Mouse (Mus musculus): ENCODE measurements around the gene Gxylt1. TPM values are rescaled to one million over a fixed set of nuclear protein-coding genes. Genes with fewer than 3 reads are reported as not detected.
"Not testable (repeated sequence)": the region's sequence is repeated elsewhere in the genome, so short reads cannot be mapped to it uniquely, and the experiment has no call there.

Gxylt1 gene
- 14.3 and 17.2 TPM in 2 replicates for polyA plus RNA-seq (2016; fragmentation: Nextera tagmentation; extraction: Ambion mirVana)

GRCm38 (mm10) chr15:93274679-93275583, at the start of gene Gxylt1:
TSS of gene Gxylt1 (minus strand) at chr15:93275179.
- Histone ChIP-seq H3K27ac (peak within 1 kb of the TSS; percentile 93), H3K27me3 (ENCODE audit: insufficient read depth, poor library complexity, severe bottlenecking) (no peaks in the 10 kb centered on the region), H3K36me3 (peaks cover 10% of the 10 kb centered on the region; the same call in 1 of the 2 replicates), H3K9me3 (no peaks in the 10 kb centered on the region), H3K4me1 (peaks cover 31% of the 10 kb centered on the region), H3K4me3 (peak within 1 kb of the TSS; percentile 86)
- peak; percentile 100 for DNase-seq (ENCODE audit: low spot score)
- WGBS, result under 1% methylated on average over 90 of the region's 93 CpGs

- H3K4me3 ChIP-seq, result no peak overlapping the region
- no peak for DNase-seq (ENCODE audit: low spot score)
- peaks cover 20% of the 10 kb centered on the region; the same call in 1 of the 2 replicates for H3K4me1 ChIP-seq
- H3K36me3 ChIP-seq, result no peaks in the 10 kb centered on the region
- H3K9me3 ChIP-seq, result no peaks in the 10 kb centered on the region
- no peaks in the 10 kb centered on the region for H3K27me3 ChIP-seq (ENCODE audit: insufficient read depth, poor library complexity, severe bottlenecking)
- 54% methylated on average over 1 of the region's 1 CpGs for WGBS
- H3K27ac ChIP-seq, result no peak overlapping the region
Measured at GRCm38 (mm10) chr15:93318781-93319180, 43.8 kb upstream of the Gxylt1 start.

- not testable (repeated sequence) for DNase-seq (ENCODE audit: low spot score); H3K4me3 ChIP-seq; H3K27me3 ChIP-seq (ENCODE audit: insufficient read depth, poor library complexity, severe bottlenecking); H3K4me1 ChIP-seq; H3K9me3 ChIP-seq; H3K27ac ChIP-seq; H3K36me3 ChIP-seq
- 97% methylated on average over 4 of the region's 4 CpGs for WGBS
Measured at GRCm38 (mm10) chr15:93310304-93310703, 35.3 kb upstream of the Gxylt1 start.

GRCm38 (mm10) chr15:93298197-93298596, 23.2 kb upstream of the Gxylt1 start:
- Histone ChIP-seq H3K27me3 (ENCODE audit: insufficient read depth, poor library complexity, severe bottlenecking) (no peaks in the 10 kb centered on the region), H3K27ac (no peak overlapping the region), H3K4me1 (peaks cover 14% of the 10 kb centered on the region), H3K9me3 (no peaks in the 10 kb centered on the region), H3K4me3 (no peak overlapping the region), H3K36me3 (0 out of 2 replicates have a peak, but pooled peaks cover 6% of the 10 kb centered on the region)
- 89% methylated on average over 2 of the region's 2 CpGs for WGBS
- DNase-seq (ENCODE audit: low spot score), result no peak

- H3K36me3 ChIP-seq, result peaks cover 6% of the 10 kb centered on the region
- WGBS, result 86% methylated on average over 11 of the region's 11 CpGs
Measured at GRCm38 (mm10) chr15:93294483-93294882, 19.5 kb upstream of the Gxylt1 start.

GRCm38 (mm10) chr15:93288321-93288720, 13.3 kb upstream of the Gxylt1 start:
- H3K27ac ChIP-seq, result no peak overlapping the region
- no peak overlapping the region for H3K4me3 ChIP-seq
- WGBS, result 96% methylated on average over 4 of the region's 4 CpGs
- DNase-seq (ENCODE audit: low spot score), result no peak
- peaks cover 32% of the 10 kb centered on the region for H3K36me3 ChIP-seq
- no peaks in the 10 kb centered on the region for H3K9me3 ChIP-seq
- no peaks in the 10 kb centered on the region for H3K4me1 ChIP-seq
- no peaks in the 10 kb centered on the region for H3K27me3 ChIP-seq (ENCODE audit: insufficient read depth, poor library complexity, severe bottlenecking)

More at GRCm38 (mm10) chr15:93294483-93294882, 19.5 kb upstream of the Gxylt1 start:
- H3K27me3 ChIP-seq (ENCODE audit: insufficient read depth, poor library complexity, severe bottlenecking), result no peaks in the 10 kb centered on the region
- no peak overlapping the region for H3K4me3 ChIP-seq
- H3K4me1 ChIP-seq, result peaks cover 14% of the 10 kb centered on the region
- no peaks in the 10 kb centered on the region for H3K9me3 ChIP-seq
- no peak for DNase-seq (ENCODE audit: low spot score)
- H3K27ac ChIP-seq, result no peak overlapping the region

GRCm38 (mm10) chr15:93287628-93288027, 12.6 kb upstream of the Gxylt1 start:
- 71% methylated on average over 2 of the region's 2 CpGs for WGBS
- H3K36me3 ChIP-seq, result peaks cover 35% of the 10 kb centered on the region
- H3K9me3 ChIP-seq, result no peaks in the 10 kb centered on the region
- H3K27ac ChIP-seq, result no peak overlapping the region
- DNase-seq (ENCODE audit: low spot score), result no peak
- H3K4me3 ChIP-seq, result no peak overlapping the region
- no peaks in the 10 kb centered on the region for H3K4me1 ChIP-seq
- no peaks in the 10 kb centered on the region for H3K27me3 ChIP-seq (ENCODE audit: insufficient read depth, poor library complexity, severe bottlenecking)

- Histone ChIP-seq H3K27me3 (ENCODE audit: insufficient read depth, poor library complexity, severe bottlenecking) (no peaks in the 10 kb centered on the region), H3K4me3 (no peak overlapping the region), H3K4me1 (no peaks in the 10 kb centered on the region), H3K36me3 (peaks cover 42% of the 10 kb centered on the region), H3K27ac (no peak overlapping the region), H3K9me3 (no peaks in the 10 kb centered on the region)
- DNase-seq (ENCODE audit: low spot score), result no peak
- 79% methylated on average over 15 of the region's 15 CpGs for WGBS
Measured at GRCm38 (mm10) chr15:93285244-93285643, 10.3 kb upstream of the Gxylt1 start.

GRCm38 (mm10) chr15:93284326-93284725, 9.3 kb upstream of the Gxylt1 start:
- no peak for DNase-seq (ENCODE audit: low spot score)
- Histone ChIP-seq H3K4me3 (no peak overlapping the region), H3K27me3 (ENCODE audit: insufficient read depth, poor library complexity, severe bottlenecking) (no peaks in the 10 kb centered on the region), H3K36me3 (peaks cover 38% of the 10 kb centered on the region), H3K27ac (no peak overlapping the region), H3K4me1 (no peaks in the 10 kb centered on the region), H3K9me3 (no peaks in the 10 kb centered on the region)
- 76% methylated on average over 6 of the region's 6 CpGs for WGBS

GRCm38 (mm10) chr15:93283349-93283748, 8.4 kb upstream of the Gxylt1 start:
- 73% methylated on average over 11 of the region's 11 CpGs for WGBS
- H3K27ac ChIP-seq, result no peak overlapping the region
- no peaks in the 10 kb centered on the region for H3K9me3 ChIP-seq
- peaks cover 34% of the 10 kb centered on the region for H3K36me3 ChIP-seq
- no peaks in the 10 kb centered on the region for H3K27me3 ChIP-seq (ENCODE audit: insufficient read depth, poor library complexity, severe bottlenecking)
- H3K4me3 ChIP-seq, result no peak overlapping the region
- H3K4me1 ChIP-seq, result no peaks in the 10 kb centered on the region
- DNase-seq (ENCODE audit: low spot score), result no peak

- no peak for DNase-seq (ENCODE audit: low spot score)
Measured at GRCm38 (mm10) chr15:93276276-93276675, 1.3 kb upstream of the Gxylt1 start.

GRCm38 (mm10) chr15:93275623-93276022, 644 bp upstream of the Gxylt1 start:
- H3K4me1 ChIP-seq, result peaks cover 28% of the 10 kb centered on the region
- peaks cover 6% of the 10 kb centered on the region; the same call in 1 of the 2 replicates for H3K36me3 ChIP-seq
- DNase-seq (ENCODE audit: low spot score), result peak; percentile 82
- H3K27ac ChIP-seq, result peak overlapping the region; percentile 93
- H3K9me3 ChIP-seq, result no peaks in the 10 kb centered on the region
- H3K27me3 ChIP-seq (ENCODE audit: insufficient read depth, poor library complexity, severe bottlenecking), result no peaks in the 10 kb centered on the region
- peak overlapping the region; percentile 86 for H3K4me3 ChIP-seq
- WGBS, result under 1% methylated on average over 21 of the region's 21 CpGs

More at GRCm38 (mm10) chr15:93276276-93276675, 1.3 kb upstream of the Gxylt1 start:
- Histone ChIP-seq H3K4me1 (peaks cover 26% of the 10 kb centered on the region), H3K36me3 (peaks cover 6% of the 10 kb centered on the region; the same call in 1 of the 2 replicates), H3K9me3 (no peaks in the 10 kb centered on the region), H3K4me3 (peak overlapping the region; percentile 86), H3K27me3 (ENCODE audit: insufficient read depth, poor library complexity, severe bottlenecking) (no peaks in the 10 kb centered on the region), H3K27ac (peak overlapping the region; percentile 93; the same call in 1 of the 2 replicates)
- WGBS, result 6% methylated on average over 14 of the region's 14 CpGs

Data from heart, embryonic 10.5 days (tissue).